In genomic region chr4:7581220-7581916, GRCm38 (mm10) we compare ENCODE assay signal across 13 mouse cellular contexts.
DNase-seq lines count a peak whose midpoint lies in the region; ATAC-seq and TF ChIP-seq lines count a peak whose summit lies in the region.
"Had no signal": no experiment of that assay in that cellular context is flagged by ENCODE, and none has a peak within 500 bp of the region (broad histone marks: within the 10 kb centered on the region; RNA-seq: fewer than 3 reads in every experiment).

No protein-coding gene starts in this region.

- H3K4me2 ChIP-seq in lung, embryonic 14.5 days = peak overlapping the region; percentile 27
- no peak overlapping the region for H3K4me2 ChIP-seq in lung, postnatal 0 days (replicated peaks; ENCODE audit: low read depth, low read length)
- H3K4me2 ChIP-seq in forebrain, embryonic 15.5 days (replicated peaks) = peak overlapping the region; percentile 5; the same call in 1 of the 2 replicates
- H3K4me2 ChIP-seq in midbrain, embryonic 12.5 days (replicated peaks) = peak overlapping the region; percentile 29; the same call in 1 of the 2 replicates
- peak overlapping the region; percentile 31 for H3K4me2 ChIP-seq in stomach, embryonic 16.5 days (ENCODE audit: low read depth, low read length)
- H3K4me2 ChIP-seq: liver, embryonic 15.5 days had no signal

- H3K4me3 ChIP-seq in lung, embryonic 14.5 days (ENCODE audit: low read depth, low read length) = no peak overlapping the region
- H3K4me3 ChIP-seq in lung, postnatal 0 days (ENCODE audit: low read depth, low read length) = no peak overlapping the region
- no peak overlapping the region for H3K4me3 ChIP-seq in forebrain, embryonic 15.5 days
- H3K4me3 ChIP-seq in midbrain, embryonic 12.5 days = no peak overlapping the region
- peak overlapping the region; percentile 14; the same call in 1 of the 2 replicates for H3K4me3 ChIP-seq in stomach, embryonic 16.5 days (replicated peaks; ENCODE audit: low read length)
- H3K4me3 ChIP-seq: limb, embryonic 10.5 days; liver, embryonic 15.5 days had no signal

- no peak for ATAC-seq in lung, embryonic 14.5 days (ENCODE audit: insufficient read depth)
- no peak for ATAC-seq in lung, postnatal 0 days
- ATAC-seq in forebrain, embryonic 15.5 days (replicated peaks) = peak; percentile 14; the same call in 1 of the 2 replicates
- peak; percentile 61 for ATAC-seq in midbrain, embryonic 12.5 days (ENCODE audit: low FRiP score, low read depth)
- no peak for ATAC-seq in stomach, embryonic 16.5 days (ENCODE audit: insufficient read depth, low FRiP score)
- ATAC-seq: Patski had no signal

- TF ChIP-seq EP300 in lung, postnatal 0 days (IDR thresholded peaks at IDR 0.05) = no peak

- no peaks in the 10 kb centered on the region for H3K27me3 ChIP-seq in lung, embryonic 14.5 days (ENCODE audit: insufficient read depth, low read length)
- H3K27me3 ChIP-seq in lung, postnatal 0 days (replicated peaks; ENCODE audit: insufficient read depth, low read length) = no peaks in the 10 kb centered on the region
- H3K27me3 ChIP-seq in forebrain, embryonic 15.5 days = no peaks in the 10 kb centered on the region
- H3K27me3 ChIP-seq in midbrain, embryonic 12.5 days = no peaks in the 10 kb centered on the region
- H3K27me3 ChIP-seq in stomach, embryonic 16.5 days (ENCODE audit: control insufficient read depth, insufficient read depth, low read length) = no peaks in the 10 kb centered on the region
- H3K27me3 ChIP-seq: liver, embryonic 15.5 days; Patski had no signal

- no peak overlapping the region for H3K27ac ChIP-seq in lung, embryonic 14.5 days (ENCODE audit: low read depth)
- no peak overlapping the region for H3K27ac ChIP-seq in lung, postnatal 0 days (ENCODE audit: low read length)
- H3K27ac ChIP-seq in forebrain, embryonic 15.5 days (replicated peaks) = peak overlapping the region; percentile 77
- peak overlapping the region; percentile 39; the same call in 1 of the 2 replicates for H3K27ac ChIP-seq in midbrain, embryonic 12.5 days (replicated peaks)
- no peak overlapping the region for H3K27ac ChIP-seq in stomach, embryonic 16.5 days (ENCODE audit: low read length)
- H3K27ac ChIP-seq: limb, embryonic 10.5 days; liver, embryonic 15.5 days had no signal

- WGBS in lung, embryonic 14.5 days = 26% methylated on average over 8 of the region's 8 CpGs
- 33% methylated on average over 8 of the region's 8 CpGs for WGBS in lung, postnatal 0 days
- 18% methylated on average over 8 of the region's 8 CpGs for WGBS in forebrain, embryonic 15.5 days
- WGBS in midbrain, embryonic 12.5 days = 20% methylated on average over 8 of the region's 8 CpGs
- WGBS in stomach, embryonic 16.5 days = 34% methylated on average over 8 of the region's 8 CpGs

- H3K36me3 ChIP-seq in lung, embryonic 14.5 days (ENCODE audit: insufficient read depth) = no peaks in the 10 kb centered on the region
- no peaks in the 10 kb centered on the region for H3K36me3 ChIP-seq in lung, postnatal 0 days (ENCODE audit: insufficient read depth, low read length)
- H3K36me3 ChIP-seq in forebrain, embryonic 15.5 days = no peaks in the 10 kb centered on the region
- no peaks in the 10 kb centered on the region for H3K36me3 ChIP-seq in midbrain, embryonic 12.5 days
- no peaks in the 10 kb centered on the region for H3K36me3 ChIP-seq in stomach, embryonic 16.5 days (ENCODE audit: control insufficient read depth, insufficient read depth, low read length)
- H3K36me3 ChIP-seq: limb, embryonic 10.5 days; liver, embryonic 15.5 days had no signal

- TF ChIP-seq CTCF in lung, embryonic 14.5 days (IDR thresholded peaks at IDR 0.05; ENCODE audit: low read depth) = no peak
- no peak for TF ChIP-seq CTCF in lung, postnatal 0 days (IDR thresholded peaks at IDR 0.05)

- H3K4me1 ChIP-seq in lung, embryonic 14.5 days (ENCODE audit: insufficient read depth) = no peaks in the 10 kb centered on the region
- no peaks in the 10 kb centered on the region for H3K4me1 ChIP-seq in lung, postnatal 0 days (ENCODE audit: insufficient read depth, low read depth, low read length)
- H3K4me1 ChIP-seq in forebrain, embryonic 15.5 days = peaks cover 24% of the 10 kb centered on the region
- peaks cover 19% of the 10 kb centered on the region for H3K4me1 ChIP-seq in midbrain, embryonic 12.5 days
- H3K4me1 ChIP-seq in stomach, embryonic 16.5 days (ENCODE audit: control insufficient read depth, insufficient read depth, low read length) = 0 out of 2 replicates have a peak, but pooled peaks cover 4% of the 10 kb centered on the region
- H3K4me1 ChIP-seq: limb, embryonic 10.5 days; liver, embryonic 15.5 days had no signal

- H3K9me3 ChIP-seq in lung, embryonic 14.5 days (ENCODE audit: low read depth, low read length) = no peaks in the 10 kb centered on the region
- H3K9me3 ChIP-seq in lung, postnatal 0 days (ENCODE audit: low read length) = no peaks in the 10 kb centered on the region
- no peaks in the 10 kb centered on the region for H3K9me3 ChIP-seq in forebrain, embryonic 15.5 days
- H3K9me3 ChIP-seq in midbrain, embryonic 12.5 days = no peaks in the 10 kb centered on the region
- H3K9me3 ChIP-seq in stomach, embryonic 16.5 days (replicated peaks; ENCODE audit: control insufficient read depth, low read length) = no peaks in the 10 kb centered on the region
- H3K9me3 ChIP-seq: limb, embryonic 10.5 days; liver, embryonic 15.5 days had no signal

- no peak for DNase-seq in lung, embryonic 14.5 days
- DNase-seq in lung, postnatal 0 days (ENCODE audit: low spot score) = no peak
- DNase-seq in cerebellum, adult 9-11 months = no peak
- no peak for DNase-seq in cerebellum, adult 8-10 months
- DNase-seq: heart, postnatal 36 days; right cerebral cortex, postnatal 25 days; thymus, postnatal 4 days had no signal

- H3K9ac ChIP-seq in lung, embryonic 14.5 days = no peak overlapping the region
- H3K9ac ChIP-seq in lung, postnatal 0 days (replicated peaks; ENCODE audit: low read depth) = no peak overlapping the region
- H3K9ac ChIP-seq in forebrain, embryonic 15.5 days (replicated peaks) = 0 out of 2 replicates have a peak overlapping the region, but pooled peaks have one; percentile 0
- no peak overlapping the region for H3K9ac ChIP-seq in midbrain, embryonic 12.5 days (replicated peaks)
- no peak overlapping the region for H3K9ac ChIP-seq in stomach, embryonic 16.5 days (ENCODE audit: low read length)
- H3K9ac ChIP-seq: liver, embryonic 15.5 days had no signal

Comparison
In these comparisons a context has a peak if more than half of its experiments do, and no peak if none do; other contexts are left out.
1. ATAC-seq: peak in forebrain, embryonic 15.5 days (single experiment) and midbrain, embryonic 12.5 days (single experiment); none in lung, embryonic 14.5 days (single experiment), lung, postnatal 0 days (single experiment) and stomach, embryonic 16.5 days (single experiment).
2. H3K27ac ChIP-seq: peak in forebrain, embryonic 15.5 days (single experiment) and midbrain, embryonic 12.5 days (single experiment); none in lung, embryonic 14.5 days (single experiment), lung, postnatal 0 days (single experiment) and stomach, embryonic 16.5 days (single experiment).